Mouse (Mus musculus) mesoderm, embryonic 11.5 days (tissue): ENCODE results near the gene Gm17509.

Source experiments
- DNase-seq: peaks from one replicate; pipeline ENCODE4 v3.0.0-alpha.2; 2012; ENCODE audit warnings: low read depth, low spot score

Gm17509 gene

GRCm38 (mm10) chr13:117220501-117221321 is at the start of gene Gm17509:
Gm17509 (minus strand) TSS chr13:117221075.
- DNase-seq, result peak; percentile 67

GRCm38 (mm10) chr13:117267963-117268362 is 47.1 kb upstream of the Gm17509 start:
- DNase-seq, result peak; percentile 7

- no peak for DNase-seq
Measured at GRCm38 (mm10) chr13:117266156-117266555, 45.3 kb upstream of the Gm17509 start.

- no peak for DNase-seq
Measured at GRCm38 (mm10) chr13:117260704-117261103, 39.8 kb upstream of the Gm17509 start.

GRCm38 (mm10) chr13:117242621-117243020 is 21.7 kb upstream of the Gm17509 start:
- DNase-seq, result no peak

- no peak for DNase-seq
Measured at GRCm38 (mm10) chr13:117242063-117242462, 21.2 kb upstream of the Gm17509 start.

GRCm38 (mm10) chr13:117237111-117237510 is 16.2 kb upstream of the Gm17509 start:
- no peak for DNase-seq

GRCm38 (mm10) chr13:117235530-117236212 is 14.8 kb upstream of the Gm17509 start:
- DNase-seq, result peak; percentile 62

- no peak for DNase-seq
Measured at GRCm38 (mm10) chr13:117234486-117234885, 13.6 kb upstream of the Gm17509 start.

- no peak for DNase-seq
Measured at GRCm38 (mm10) chr13:117233808-117234207, 12.9 kb upstream of the Gm17509 start.

GRCm38 (mm10) chr13:117230371-117231110 is 9.7 kb upstream of the Gm17509 start:
- no peak for DNase-seq

- DNase-seq, result no peak
Measured at GRCm38 (mm10) chr13:117225561-117225960, 4.7 kb upstream of the Gm17509 start.

GRCm38 (mm10) chr13:117224901-117225300 is 4.0 kb upstream of the Gm17509 start:
- DNase-seq, result no peak

- DNase-seq, result no peak
Measured at GRCm38 (mm10) chr13:117223125-117223524, 2.2 kb upstream of the Gm17509 start.

GRCm38 (mm10) chr13:117219871-117220500 is 889 bp downstream of the Gm17509 start:
- DNase-seq, result peak; percentile 24

GRCm38 (mm10) chr13:117218092-117218491 is 2.8 kb downstream of the Gm17509 start:
- DNase-seq, result no peak

GRCm38 (mm10) chr13:117217621-117218020 is 3.3 kb downstream of the Gm17509 start:
- no peak for DNase-seq

- no peak for DNase-seq
Measured at GRCm38 (mm10) chr13:117216752-117217363, 4.0 kb downstream of the Gm17509 start.

GRCm38 (mm10) chr13:117216126-117216525 is 4.7 kb downstream of the Gm17509 start:
- DNase-seq, result no peak

GRCm38 (mm10) chr13:117215481-117215880 is 5.4 kb downstream of the Gm17509 start:
- no peak for DNase-seq

- DNase-seq, result peak; percentile 42
Measured at GRCm38 (mm10) chr13:117211386-117211875, 9.4 kb downstream of the Gm17509 start.
